Mouse (Mus musculus): ENCODE measurements around the gene G3bp1. TPM values are rescaled to one million over a fixed set of nuclear protein-coding genes. Genes with fewer than 3 reads are reported as not detected.

The G3bp1 gene
- 76.4 to 88.9 TPM (median 83.5 TPM) in 4 replicates for total RNA-seq (2023; ENCODE audit: inconsistent age)

DNA sequence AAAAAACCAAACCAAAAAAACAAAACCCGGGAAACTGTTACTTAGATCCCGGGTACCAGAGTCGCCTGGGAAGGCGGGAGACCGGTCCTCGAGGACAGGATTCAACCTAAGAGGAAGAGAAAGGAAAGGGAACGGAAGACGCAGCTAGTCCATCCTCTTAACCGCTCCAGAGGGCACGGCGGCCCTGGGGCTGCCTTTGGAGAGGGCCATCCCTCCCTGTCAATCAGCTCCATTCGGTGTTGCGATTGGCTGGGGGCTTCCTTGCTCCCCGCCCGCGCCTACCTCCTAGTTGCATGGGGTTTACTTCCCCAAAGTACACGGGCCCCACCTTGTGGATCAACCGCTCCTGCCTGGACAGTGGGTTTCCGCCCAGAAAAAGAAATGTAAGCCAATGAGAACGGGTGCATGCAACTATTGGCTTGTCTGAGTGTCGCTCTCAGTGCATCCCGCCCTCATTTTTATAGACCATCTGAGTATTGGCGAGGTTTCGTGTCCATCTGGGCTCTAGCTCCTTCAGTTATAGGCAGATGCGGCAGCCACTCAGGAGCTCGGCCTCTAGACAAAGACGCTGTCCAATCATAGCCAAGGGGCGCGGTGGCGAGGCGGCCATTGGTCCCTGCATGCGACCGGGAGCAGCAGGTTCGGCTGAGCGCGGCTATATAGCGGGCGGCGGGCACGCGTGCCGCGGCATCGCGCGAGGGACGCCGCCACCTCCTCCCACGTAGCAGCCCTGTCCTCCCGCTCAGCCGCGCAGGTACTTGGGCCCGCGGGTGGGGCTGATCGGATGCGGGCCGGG is at the start of gene G3bp1:
TSS of gene G3bp1 (plus strand) at position 638 of the 796 bp plus-strand sequence.

DNA sequence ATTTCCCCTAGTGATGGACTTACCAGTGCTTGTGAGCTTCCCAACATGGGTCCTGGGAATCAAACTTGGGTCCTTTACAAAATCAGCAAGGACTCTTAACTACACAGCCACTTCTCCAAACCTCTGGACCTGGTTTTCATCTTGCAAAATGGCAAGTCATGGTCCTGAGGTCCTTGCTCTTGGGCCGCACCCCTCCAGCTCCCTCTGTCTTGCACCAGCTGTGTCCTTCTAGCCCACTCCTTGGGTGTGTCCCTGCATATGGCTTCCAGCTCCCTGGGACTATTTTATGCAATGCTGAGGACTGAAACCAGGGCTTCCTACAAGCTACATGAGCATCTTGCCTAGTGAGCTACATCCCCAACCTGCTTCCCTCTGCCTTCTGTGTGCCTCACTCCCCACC is 46.5 kb upstream of the G3bp1 start, which contains the start of gene Sparc:
TSS of gene Sparc (minus strand) at position 206 of the 400 bp plus-strand sequence.

DNA sequence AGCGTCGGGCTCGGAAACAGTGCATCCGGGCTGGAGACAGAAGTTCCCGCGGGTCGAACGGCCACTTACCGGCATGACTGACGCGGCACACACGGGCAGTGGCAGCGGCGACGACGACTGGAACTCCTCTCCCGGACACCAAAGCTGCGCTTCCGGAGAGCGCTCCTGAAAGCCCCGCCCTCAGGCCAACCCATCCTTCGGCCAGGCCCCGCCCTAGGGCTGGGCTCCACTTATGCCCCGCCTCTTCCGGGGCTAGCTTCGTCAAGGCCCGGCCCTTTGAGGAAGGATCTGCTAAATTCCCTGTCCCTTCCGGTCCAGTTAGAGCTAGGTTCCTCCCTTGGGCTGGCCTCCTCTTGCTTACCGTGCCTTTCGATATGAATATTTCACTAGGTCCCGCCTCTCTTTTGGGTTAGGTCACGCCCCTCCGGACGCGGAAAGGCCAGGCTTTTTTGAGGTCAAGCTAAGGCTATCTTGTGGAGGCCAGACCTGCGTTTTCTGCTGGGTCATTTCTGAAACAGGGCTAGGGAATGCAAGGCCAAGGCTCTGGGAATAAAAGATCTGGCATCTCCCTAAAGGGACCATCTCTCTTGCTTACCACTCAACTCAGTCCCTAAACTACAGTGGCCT is 8.4 kb upstream of the G3bp1 start, which contains the start of gene Atox1:
TSS of gene Atox1 (minus strand) at position 221 of the 627 bp plus-strand sequence.

Other genes with a start within 250 kb of the G3bp1 start
- gene Fat2, start 133.1 kb upstream of the G3bp1 start, total RNA-seq (2023; ENCODE audit: inconsistent age) = 0.10 TPM in 1 of 4 replicates, not detected in the others
- 0.61 to 1.3 TPM (median 1.0 TPM) in 4 replicates for gene Sparc, start 46.5 kb upstream of the G3bp1 start, total RNA-seq (2023; ENCODE audit: inconsistent age)
- gene Atox1, start 8.4 kb upstream of the G3bp1 start, total RNA-seq (2023; ENCODE audit: inconsistent age) = 55.3 to 68.9 TPM (median 66.6 TPM) in 4 replicates
- gene Glra1, start 138.5 kb downstream of the G3bp1 start, total RNA-seq (2023; ENCODE audit: inconsistent age) = not detected in 4 replicates